Mouse (Mus musculus) G1E-ER4 (cell line): ENCODE results near the gene Ccdc152. TPM values are rescaled to one million over a fixed set of nuclear protein-coding genes. Genes with fewer than 3 reads are reported as not detected.

ENCODE experiments used
- GATA1 ChIP-seq: IDR thresholded peaks from one replicate; pipeline ENCODE4 v1.8.0; 2012; ENCODE audit warnings: low read length, inconsistent platforms
- polyA plus RNA-seq: library from polyadenylated mRNA; stranded (reverse); fragments of >175 nt; gene quantifications from 2 replicates; pipeline ENCODE4 v1.2.3, GENCODE M21; 2012

Ccdc152 gene
- polyA plus RNA-seq, 1 experiment: not detected

DNA sequence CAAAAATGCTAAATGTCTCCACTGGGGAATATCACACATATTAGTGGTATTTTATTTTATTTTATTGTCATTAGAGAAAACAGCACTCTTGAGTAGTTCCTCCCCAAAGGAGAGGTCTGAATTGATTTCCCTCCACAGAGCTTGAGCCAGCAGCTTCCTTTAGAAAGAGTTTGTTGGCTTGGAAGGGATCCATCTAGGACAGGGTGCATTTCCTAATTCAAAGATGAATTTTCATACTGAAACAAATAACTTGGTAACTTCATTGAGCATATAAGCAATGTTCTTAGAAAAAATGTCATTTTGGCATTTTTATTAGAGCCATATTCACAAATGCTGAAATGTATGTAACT lies 51.6 kb downstream of the Ccdc152 start:
- no peak for TF ChIP-seq GATA1

- TF ChIP-seq GATA1: no peak
Observed at GRCm38 (mm10) chr15:3251031-3251717, 52.2 kb downstream of the Ccdc152 start.

DNA sequence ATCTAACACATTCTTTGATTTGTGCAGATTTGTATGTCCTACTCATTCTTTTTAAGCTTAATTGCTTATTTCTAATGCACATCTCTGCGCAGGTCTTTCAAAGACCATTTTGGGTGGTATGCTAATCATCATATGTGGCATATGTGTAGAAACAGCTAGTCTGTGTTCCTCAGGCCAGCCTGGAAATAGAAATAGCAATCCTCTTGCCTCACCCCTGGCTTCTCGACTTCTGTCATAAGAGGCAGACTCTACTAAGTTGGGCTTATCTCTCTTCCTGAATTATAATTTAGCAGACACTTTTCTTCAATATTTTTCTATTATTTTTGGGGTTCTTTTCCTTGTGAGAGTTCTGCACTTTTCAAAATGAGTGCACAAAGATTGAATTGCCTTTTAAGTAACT lies 52.7 kb downstream of the Ccdc152 start:
- TF ChIP-seq GATA1: no peak

- TF ChIP-seq GATA1: no peak
Observed at GRCm38 (mm10) chr15:3237963-3238362, 65.4 kb downstream of the Ccdc152 start.

DNA sequence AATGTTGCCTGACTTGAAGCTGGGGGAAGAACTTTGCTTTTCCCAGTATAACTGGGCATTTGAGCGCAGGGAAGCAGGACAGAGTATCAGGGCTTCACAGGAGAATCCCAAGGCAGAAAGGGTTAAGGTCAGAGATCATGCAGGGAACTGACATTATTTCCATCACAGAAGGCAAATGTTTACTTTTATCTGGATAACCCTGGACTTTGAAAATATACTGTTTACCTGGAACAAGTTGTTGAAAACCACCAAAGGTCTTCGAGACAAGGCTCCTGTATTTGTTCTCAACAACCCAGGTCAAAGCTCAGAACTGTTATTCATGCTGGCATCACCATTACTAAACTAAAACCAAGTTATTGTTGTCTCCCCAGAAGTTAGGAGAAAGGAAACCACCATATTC lies 67.0 kb downstream of the Ccdc152 start:
- no peak for TF ChIP-seq GATA1

GRCm38 (mm10) chr15:3233837-3234551 lies 69.3 kb downstream of the Ccdc152 start:
- TF ChIP-seq GATA1: no peak

GRCm38 (mm10) chr15:3232168-3232835 lies 71.0 kb downstream of the Ccdc152 start:
- TF ChIP-seq GATA1: no peak

GRCm38 (mm10) chr15:3231004-3231403 lies 72.3 kb downstream of the Ccdc152 start:
- no peak for TF ChIP-seq GATA1

Other genes starting within 250 kb of the Ccdc152 start
- gene Selenop, start 35.0 kb downstream of the Ccdc152 start, polyA plus RNA-seq: not detected in 2 replicates